Mouse (Mus musculus): ENCODE data around the gene Cdkn2c. TPM values are rescaled to one million over a fixed set of nuclear protein-coding genes. Genes with fewer than 3 reads are reported as not detected.

Cdkn2c gene
- total and polyA plus RNA-seq, 3 experiments = 18.6 to 26.8 TPM; not detected in 1

DNA sequence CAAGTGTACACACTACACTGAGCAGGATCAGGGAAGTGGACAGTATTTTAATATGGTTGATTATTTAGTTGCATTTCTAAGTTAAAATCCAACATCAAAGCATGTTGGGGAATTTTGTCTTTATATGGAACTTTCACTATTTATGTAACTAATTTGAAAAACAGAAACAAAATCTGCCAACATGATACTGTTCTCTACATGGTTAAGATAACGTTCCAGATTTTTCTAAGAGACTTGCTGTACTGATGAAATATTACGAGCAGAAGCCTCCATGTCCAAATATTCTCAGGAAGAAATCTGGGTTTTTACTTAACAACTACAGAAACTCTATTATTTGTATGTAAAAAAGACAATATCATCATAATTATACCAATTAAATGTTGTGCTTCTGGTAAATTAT, 11.3 kb downstream of the Cdkn2c start:
- TF ChIP-seq POLR2AphosphoS5 (IDR thresholded peaks at IDR 0.05; ENCODE audit: borderline replicate concordance, low read depth, low read length) (no peak), USF2 (IDR thresholded peaks at IDR 0.05; ENCODE audit: borderline replicate concordance in 1 of 2, insufficient read depth in 1 of 2, low read depth in 1 of 2, low read length in 2 of 2) (no peak)
- H3K4me1 ChIP-seq (ENCODE audit: control insufficient read depth in 1 of 2, insufficient read depth in 2 of 2, low read length in 2 of 2) = no peaks in the 10 kb centered on the region
- H3K36me3 ChIP-seq (ENCODE audit: control insufficient read depth in 1 of 2, insufficient read depth in 2 of 2, low read length in 2 of 2) = no peaks in the 10 kb centered on the region; a peak in 2 of 4 replicates
- H3K9ac ChIP-seq (ENCODE audit: control insufficient read depth, low read depth, low read length, poor library complexity, severe bottlenecking) = no peak overlapping the region
- no peak for DNase-seq (ENCODE audit: low read depth, low spot score)
- H3K27ac ChIP-seq (ENCODE audit: control insufficient read depth, low read depth, low read length) = no peak overlapping the region
- H3K79me2 ChIP-seq (ENCODE audit: control insufficient read depth, insufficient read depth, low read length, poor library complexity) = no peaks in the 10 kb centered on the region
- H3K9me3 ChIP-seq (replicated peaks; ENCODE audit: insufficient read depth, low read length) = no peaks in the 10 kb centered on the region
- no peaks in the 10 kb centered on the region for H3K27me3 ChIP-seq (ENCODE audit: control insufficient read depth in 1 of 2, insufficient read depth in 2 of 2, low read length in 2 of 2)
- H3K4me3 ChIP-seq (ENCODE audit: control insufficient read depth in 1 of 2, insufficient read depth in 1 of 2, low read depth in 2 of 2, low read length in 2 of 2) = no peak overlapping the region

DNA sequence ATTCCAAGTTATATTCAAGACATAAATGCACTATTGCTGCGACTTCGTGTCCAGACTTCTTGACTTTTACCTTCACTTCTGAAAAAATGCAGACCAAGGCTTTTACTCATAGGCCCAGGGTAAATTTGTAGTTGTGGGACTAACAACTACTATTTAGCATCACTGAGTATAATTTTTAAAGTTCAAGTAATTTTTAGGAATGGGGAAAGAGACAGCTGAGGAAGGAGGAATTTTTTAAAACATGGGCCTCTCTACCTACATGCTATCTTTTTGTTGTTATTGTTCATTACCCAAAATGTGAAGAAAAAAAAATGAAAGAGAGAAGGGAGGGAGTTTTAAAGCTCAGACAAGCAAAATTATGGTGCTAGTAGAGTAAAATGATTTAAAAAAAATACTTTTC, 12.3 kb downstream of the Cdkn2c start:
- no peaks in the 10 kb centered on the region for H3K27me3 ChIP-seq (ENCODE audit: control insufficient read depth in 1 of 2, insufficient read depth in 2 of 2, low read length in 2 of 2)
- H3K79me2 ChIP-seq (ENCODE audit: control insufficient read depth, insufficient read depth, low read length, poor library complexity) = no peaks in the 10 kb centered on the region
- H3K4me3 ChIP-seq (ENCODE audit: control insufficient read depth in 1 of 2, insufficient read depth in 1 of 2, low read depth in 2 of 2, low read length in 2 of 2) = no peak overlapping the region
- H3K36me3 ChIP-seq (ENCODE audit: control insufficient read depth in 1 of 2, insufficient read depth in 2 of 2, low read length in 2 of 2) = no peaks in the 10 kb centered on the region; a peak in 2 of 4 replicates
- H3K4me1 ChIP-seq (ENCODE audit: control insufficient read depth in 1 of 2, insufficient read depth in 2 of 2, low read length in 2 of 2) = no peaks in the 10 kb centered on the region
- no peak overlapping the region for H3K9ac ChIP-seq (ENCODE audit: control insufficient read depth, low read depth, low read length, poor library complexity, severe bottlenecking)
- TF ChIP-seq POLR2A (IDR thresholded peaks at IDR 0.05; ENCODE audit: control insufficient read depth in 1 of 2, insufficient read depth in 1 of 2, low read depth in 1 of 2, low read length in 2 of 2, poor library complexity in 1 of 2) = no peak
- TF ChIP-seq MAZ (IDR thresholded peaks at IDR 0.05; ENCODE audit: low read depth, low read length) = no peak
- TF ChIP-seq GATA1 (IDR thresholded peaks at IDR 0.05; ENCODE audit: low read depth, low read length) = no peak
- no peak for TF ChIP-seq GABPA (IDR thresholded peaks at IDR 0.05; ENCODE audit: low read depth, low read length)
- H3K27ac ChIP-seq (ENCODE audit: control insufficient read depth, low read depth, low read length) = no peak overlapping the region
- DNase-seq (ENCODE audit: low read depth, low spot score) = no peak
- no peaks in the 10 kb centered on the region for H3K9me3 ChIP-seq (replicated peaks; ENCODE audit: insufficient read depth, low read length)

DNA sequence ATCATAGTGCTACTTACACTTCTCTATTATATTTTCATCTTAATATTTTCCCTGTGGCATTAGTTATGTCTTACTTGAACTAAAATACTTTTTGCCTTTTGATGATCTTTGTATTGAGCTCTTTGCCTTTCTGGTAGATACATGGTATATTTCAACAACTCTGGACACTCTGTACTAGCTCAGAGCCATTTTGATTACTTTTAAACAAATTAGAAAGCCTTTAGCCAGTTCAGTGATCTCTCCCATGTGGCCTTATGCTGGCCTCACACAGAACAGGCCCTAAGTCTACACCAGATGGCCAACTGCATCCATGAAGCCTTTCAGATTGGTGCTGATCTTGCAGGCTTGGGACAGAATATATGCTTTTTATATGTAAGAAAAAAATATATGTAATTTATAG, 13.7 kb downstream of the Cdkn2c start:
- Histone ChIP-seq H3K4me3 (ENCODE audit: control insufficient read depth in 1 of 2, insufficient read depth in 1 of 2, low read depth in 2 of 2, low read length in 2 of 2) (no peak overlapping the region), H3K27me3 (ENCODE audit: control insufficient read depth in 1 of 2, insufficient read depth in 2 of 2, low read length in 2 of 2) (no peaks in the 10 kb centered on the region), H3K9ac (ENCODE audit: control insufficient read depth, low read depth, low read length, poor library complexity, severe bottlenecking) (no peak overlapping the region), H3K27ac (ENCODE audit: control insufficient read depth, low read depth, low read length) (no peak overlapping the region), H3K79me2 (ENCODE audit: control insufficient read depth, insufficient read depth, low read length, poor library complexity) (no peaks in the 10 kb centered on the region), H3K36me3 (ENCODE audit: control insufficient read depth in 1 of 2, insufficient read depth in 2 of 2, low read length in 2 of 2) (no peaks in the 10 kb centered on the region; a peak in 1 of 4 replicates), H3K4me1 (ENCODE audit: control insufficient read depth in 1 of 2, insufficient read depth in 2 of 2, low read length in 2 of 2) (no peaks in the 10 kb centered on the region), H3K9me3 (replicated peaks; ENCODE audit: insufficient read depth, low read length) (no peaks in the 10 kb centered on the region)
- TF ChIP-seq ETS1 (IDR thresholded peaks at IDR 0.05; ENCODE audit: low read depth, low read length) (no peak), MEF2A (IDR thresholded peaks at IDR 0.05; ENCODE audit: extremely low read depth, insufficient replicate concordance, low read depth, low read length, poor library complexity, severe bottlenecking) (no peak), POLR2AphosphoS2 (IDR thresholded peaks at IDR 0.05; ENCODE audit: low read length) (no peak), CTCF (IDR thresholded peaks at IDR 0.05 in 2 of 3, conservative IDR thresholded peaks at IDR 0.05 in 1 of 3; ENCODE audit: control insufficient read depth in 1 of 3, insufficient read depth in 1 of 3, low read depth in 2 of 3, low read length in 3 of 3, poor library complexity in 1 of 3, severe bottlenecking in 1 of 3) (no peak), NELFE (IDR thresholded peaks at IDR 0.05; ENCODE audit: low read depth, low read length) (no peak), MYC (IDR thresholded peaks at IDR 0.05; ENCODE audit: low read depth, low read length) (no peak), MYB (IDR thresholded peaks at IDR 0.05; ENCODE audit: low read depth, low read length) (no peak), USF1 (IDR thresholded peaks at IDR 0.05; ENCODE audit: low read depth, low read length) (no peak), RAD21 (IDR thresholded peaks at IDR 0.05; ENCODE audit: low read depth, low read length) (no peak), SMC3 (IDR thresholded peaks at IDR 0.05; ENCODE audit: low read depth, low read length) (no peak), TAL1 (IDR thresholded peaks at IDR 0.05; ENCODE audit: low read length) (no peak), POLR2A (IDR thresholded peaks at IDR 0.05; ENCODE audit: control insufficient read depth in 1 of 2, insufficient read depth in 1 of 2, low read depth in 1 of 2, low read length in 2 of 2, poor library complexity in 1 of 2) (no peak)
- no peak for DNase-seq (ENCODE audit: low read depth, low spot score)
